Mouse (Mus musculus) hindbrain, embryonic 16.5 days (tissue): ENCODE data around the gene Rffl. TPM values are rescaled to one million over a fixed set of nuclear protein-coding genes. Genes with fewer than 3 reads are reported as not detected.

ENCODE experiments used
- ATAC-seq: fragments of 200-750 bp; cut with Nextera tagmentation; 2 replicates; pipeline ENCODE4 v1.8.0; 2017; ENCODE audit warnings: moderate TSS enrichment, moderate library complexity
- H3K27ac ChIP-seq: fragments of 300-500 bp; sonication (generic); 2 replicates; pipeline ENCODE4 v1.5.1; 2014; ENCODE audit warnings: low read depth, mild to moderate bottlenecking, control low read depth, low read length, moderate library complexity
- H3K27me3 ChIP-seq: fragments of 300-500 bp; sonication (generic); replicated peaks from 2 replicates; pipeline ENCODE4 v1.6.1; 2014; ENCODE audit warnings: low read length; ENCODE audit not compliant: control insufficient read depth, insufficient read depth
- H3K36me3 ChIP-seq: fragments of 300-500 bp; sonication (generic); 2 replicates; pipeline ENCODE4 v1.6.1; 2014; ENCODE audit warnings: mild to moderate bottlenecking, low read length, moderate library complexity, mixed read lengths; ENCODE audit not compliant: control insufficient read depth, insufficient read depth
- H3K4me1 ChIP-seq: fragments of 300-500 bp; sonication (generic); 2 replicates; pipeline ENCODE4 v1.6.1; 2014; ENCODE audit warnings: low read depth, low read length; ENCODE audit not compliant: control insufficient read depth, insufficient read depth
- H3K4me2 ChIP-seq: fragments of 300-500 bp; sonication (generic); 2 replicates; pipeline ENCODE4 v1.6.1; 2014; ENCODE audit warnings: mild to moderate bottlenecking, low read length, control low read depth, moderate library complexity
- H3K4me3 ChIP-seq: fragments of 300-500 bp; sonication (generic); 2 replicates; pipeline ENCODE4 v1.5.1; 2014; ENCODE audit warnings: mild to moderate bottlenecking, low read length, control low read depth, moderate library complexity
- H3K9ac ChIP-seq: fragments of 300-500 bp; sonication (generic); 2 replicates; pipeline ENCODE4 v1.6.1; 2014; ENCODE audit warnings: low read depth, mild to moderate bottlenecking, control low read depth, low read length, moderate library complexity
- H3K9me3 ChIP-seq: fragments of 300-500 bp; sonication (generic); 2 replicates; pipeline ENCODE4 v1.6.1; 2014; ENCODE audit warnings: mild to moderate bottlenecking, low read length, moderate library complexity; ENCODE audit not compliant: control insufficient read depth
- WGBS: fragments of 180-500 bp; shearing (Covaris S2); extraction: QIAGEN DNeasy Blood & Tissue Kit; methylation state at CpG from one replicate; pipeline ENCODE4 v1.1.7; 2014; 5-methylcytosine and 5-hydroxymethylcytosine counted together
- polyA plus RNA-seq: library from polyadenylated mRNA; unstranded; fragments of >200 nt; fragmentation: Nextera tagmentation; extraction: Ambion mirVana; gene quantifications from 2 replicates; pipeline ENCODE4 v1.2.1, GENCODE M21; 2015

Rffl gene
- polyA plus RNA-seq, 1 experiment from 2014 or later = 3.9 TPM

DNA sequence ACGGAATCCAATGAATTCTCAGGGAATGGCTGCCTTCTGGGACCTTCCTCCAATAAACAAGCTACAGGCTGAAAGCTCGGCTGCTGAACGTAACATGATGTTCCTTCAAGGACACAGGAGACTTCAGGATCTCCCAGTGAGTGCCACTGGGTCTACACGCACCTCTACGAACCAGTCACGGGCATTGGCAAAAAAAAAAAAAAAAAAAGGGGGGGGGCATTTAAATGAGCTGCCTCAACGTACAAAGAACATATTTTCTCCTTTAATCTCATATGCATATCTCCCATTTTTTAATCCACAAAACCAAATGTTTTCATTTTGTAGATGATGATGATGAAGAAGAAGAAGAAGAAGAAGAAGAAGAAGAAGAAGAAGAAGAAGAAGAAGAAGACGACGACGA, 5.1 kb downstream of the Rffl start:
- no peak overlapping the region for H3K4me3 ChIP-seq
- no peak overlapping the region for H3K27ac ChIP-seq
- ATAC-seq = no peak
- peaks cover 11% of the 10 kb centered on the region for H3K4me1 ChIP-seq
- H3K36me3 ChIP-seq = no peaks in the 10 kb centered on the region
- no peak overlapping the region for H3K9ac ChIP-seq
- H3K4me2 ChIP-seq = no peak overlapping the region
- no peaks in the 10 kb centered on the region for H3K9me3 ChIP-seq
- 81% methylated on average over 10 of the region's 10 CpGs for WGBS
- no peaks in the 10 kb centered on the region for H3K27me3 ChIP-seq

DNA sequence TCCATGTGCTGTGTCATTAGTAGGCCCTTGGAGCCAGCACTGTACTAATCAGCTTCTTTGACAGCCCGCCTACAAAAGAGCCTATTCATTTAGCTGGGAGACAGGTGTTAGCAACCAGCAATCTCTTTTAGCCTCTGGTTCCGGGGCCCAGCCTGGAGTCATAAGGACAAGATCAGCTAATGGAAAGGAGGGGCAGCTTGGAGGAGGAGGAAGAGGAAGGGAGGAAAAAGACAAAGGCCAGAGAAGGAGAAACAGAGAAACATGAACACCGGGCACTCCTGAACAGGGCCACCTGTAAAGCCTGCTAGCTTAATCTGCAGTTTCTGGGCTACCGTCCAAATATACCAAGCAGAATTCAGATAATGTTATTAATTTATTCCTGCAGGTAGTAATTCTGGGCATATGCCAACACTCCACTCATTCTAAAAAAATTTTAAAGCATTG, 7.5 kb downstream of the Rffl start:
- H3K4me2 ChIP-seq = no peak overlapping the region
- H3K9ac ChIP-seq = no peak overlapping the region
- H3K27me3 ChIP-seq = no peaks in the 10 kb centered on the region
- H3K4me1 ChIP-seq = peaks cover 5% of the 10 kb centered on the region
- ATAC-seq = no peak
- whole genome bisulfite sequencing = 47% methylated on average over 4 of the region's 4 CpGs
- no peak overlapping the region for H3K4me3 ChIP-seq
- 0 out of 2 replicates have a peak overlapping the region, but pooled peaks have one; percentile 44 for H3K27ac ChIP-seq
- no peaks in the 10 kb centered on the region for H3K36me3 ChIP-seq
- H3K9me3 ChIP-seq = no peaks in the 10 kb centered on the region

DNA sequence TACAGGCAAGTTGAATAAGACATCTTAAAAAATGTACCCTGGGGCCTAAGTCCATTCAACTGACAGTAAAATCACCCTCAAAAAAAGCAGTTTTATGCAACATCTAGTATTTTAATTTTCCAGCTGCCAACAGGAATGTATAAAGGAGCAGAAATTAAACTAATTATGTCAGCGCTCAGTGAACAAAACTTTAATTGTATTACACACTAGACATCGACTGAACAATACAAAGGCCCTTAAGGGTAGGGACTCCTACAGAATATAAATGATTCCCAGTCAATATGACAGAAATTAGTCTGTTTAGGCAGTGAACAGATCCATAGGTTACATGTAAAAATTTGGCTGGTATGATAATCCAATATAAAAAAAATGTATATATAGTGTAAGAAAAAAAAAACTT, 8.0 kb downstream of the Rffl start:
- H3K36me3 ChIP-seq = no peaks in the 10 kb centered on the region
- WGBS = 32% methylated on average over 2 of the region's 2 CpGs
- no peak overlapping the region for H3K27ac ChIP-seq
- no peaks in the 10 kb centered on the region for H3K27me3 ChIP-seq
- no peak overlapping the region for H3K4me3 ChIP-seq
- ATAC-seq = no peak
- no peak overlapping the region for H3K9ac ChIP-seq
- peaks cover 5% of the 10 kb centered on the region for H3K4me1 ChIP-seq
- no peak overlapping the region for H3K4me2 ChIP-seq
- no peaks in the 10 kb centered on the region for H3K9me3 ChIP-seq

DNA sequence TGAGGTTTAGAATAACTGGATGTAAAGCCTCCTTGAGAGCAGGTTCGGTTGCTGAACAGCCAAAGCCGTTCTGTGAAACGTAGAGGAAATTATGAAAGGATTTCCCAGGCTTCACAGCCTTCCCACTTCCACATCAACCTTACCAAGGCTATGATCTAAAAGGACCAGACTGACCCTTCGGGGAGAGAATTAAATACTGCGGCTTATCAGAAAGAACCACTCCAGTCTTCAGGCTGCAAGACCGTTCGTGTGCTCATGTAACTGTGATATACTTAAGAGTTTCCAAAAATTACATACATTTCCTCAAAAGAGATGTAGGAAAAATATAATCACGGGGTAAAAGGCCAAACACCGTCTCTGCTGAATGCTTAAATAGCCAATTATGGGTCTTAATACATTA, 8.4 kb downstream of the Rffl start:
- Histone ChIP-seq H3K9ac (no peak overlapping the region), H3K4me2 (no peak overlapping the region), H3K9me3 (no peaks in the 10 kb centered on the region), H3K36me3 (no peaks in the 10 kb centered on the region), H3K27me3 (no peaks in the 10 kb centered on the region), H3K4me3 (no peak overlapping the region), H3K4me1 (peaks cover 5% of the 10 kb centered on the region), H3K27ac (no peak overlapping the region)
- 66% methylated on average over 9 of the region's 9 CpGs for WGBS
- ATAC-seq = no peak

DNA sequence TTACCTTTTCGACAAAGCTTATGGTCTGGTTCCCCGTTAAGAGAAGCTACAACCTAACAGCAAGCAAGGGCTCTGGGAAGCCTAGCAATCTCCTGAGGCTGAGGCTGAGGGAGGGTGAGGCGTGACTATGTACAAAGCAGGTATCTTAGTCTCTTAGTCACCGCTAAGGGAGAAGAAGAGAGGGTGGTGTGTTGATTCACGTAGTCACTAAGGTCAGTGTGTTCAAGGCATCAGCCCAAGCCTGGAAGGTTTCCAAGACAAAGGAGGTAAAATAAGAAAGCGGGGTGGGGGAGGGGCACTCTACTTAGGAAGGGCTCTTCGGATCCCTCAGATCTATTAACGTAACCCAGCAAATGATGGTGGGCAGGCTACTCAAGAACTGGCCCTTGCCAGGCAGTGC, 9.5 kb downstream of the Rffl start:
- Histone ChIP-seq H3K4me2 (no peak overlapping the region), H3K4me1 (peaks cover 5% of the 10 kb centered on the region), H3K36me3 (no peaks in the 10 kb centered on the region), H3K4me3 (no peak overlapping the region), H3K9ac (no peak overlapping the region), H3K27ac (no peak overlapping the region), H3K27me3 (no peaks in the 10 kb centered on the region), H3K9me3 (no peaks in the 10 kb centered on the region)
- 74% methylated on average over 8 of the region's 8 CpGs for WGBS
- no peak for ATAC-seq

DNA sequence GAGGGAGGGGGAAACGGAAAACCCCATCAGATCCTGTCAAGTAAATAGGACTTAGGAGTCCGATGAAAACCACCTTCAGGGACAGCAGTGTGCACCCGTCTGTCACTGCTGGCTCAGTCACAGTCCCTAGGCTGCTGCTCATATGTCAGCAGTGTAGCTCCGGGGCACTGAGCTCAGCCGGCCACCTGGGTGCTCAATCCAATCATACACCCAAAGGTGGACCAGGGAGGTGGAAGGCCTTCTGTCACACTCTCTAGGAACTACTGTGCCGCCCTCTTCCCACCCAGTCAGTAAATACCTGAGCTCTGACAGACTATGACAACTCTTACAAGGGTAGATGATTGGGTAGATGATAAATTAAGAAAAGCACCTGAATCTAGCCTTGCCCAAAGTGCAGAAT, 10.3 kb downstream of the Rffl start:
- Histone ChIP-seq H3K36me3 (no peaks in the 10 kb centered on the region), H3K27me3 (no peaks in the 10 kb centered on the region), H3K27ac (no peak overlapping the region), H3K4me3 (no peak overlapping the region), H3K4me1 (peaks cover 8% of the 10 kb centered on the region), H3K9ac (no peak overlapping the region), H3K4me2 (no peak overlapping the region), H3K9me3 (no peaks in the 10 kb centered on the region)
- no peak for ATAC-seq
- 82% methylated on average over 6 of the region's 6 CpGs for WGBS

DNA sequence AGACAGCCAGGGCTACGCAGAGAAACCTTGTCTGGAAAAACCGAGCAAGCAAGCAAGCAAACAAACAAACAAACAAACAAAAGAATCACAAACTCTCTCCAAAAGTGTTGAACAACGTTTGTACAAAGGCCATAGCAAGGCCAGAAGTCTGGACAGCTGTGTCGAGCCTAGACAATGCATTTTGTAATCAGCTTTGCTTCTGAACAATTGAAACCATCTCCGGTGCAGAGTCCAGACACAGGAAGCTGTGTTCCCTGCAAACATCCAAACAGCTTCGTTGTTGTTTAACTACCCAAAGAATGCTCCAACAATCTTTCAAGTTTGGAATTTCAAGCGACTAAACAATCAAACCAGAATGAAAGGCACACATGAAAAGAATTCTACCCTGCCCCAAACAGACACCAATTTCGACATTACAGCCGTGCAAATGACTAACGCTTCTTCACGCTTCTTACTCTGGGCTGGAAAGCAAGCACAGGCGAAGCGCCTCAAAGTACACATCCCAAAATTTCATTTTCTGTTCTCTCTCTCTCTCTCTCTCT, 13.6 kb downstream of the Rffl start:
- H3K4me2 ChIP-seq = no peak overlapping the region
- H3K4me3 ChIP-seq = no peak overlapping the region
- H3K27me3 ChIP-seq = no peaks in the 10 kb centered on the region
- H3K9ac ChIP-seq = no peak overlapping the region
- H3K4me1 ChIP-seq = peaks cover 4% of the 10 kb centered on the region; the same call in 1 of the 2 replicates
- no peaks in the 10 kb centered on the region for H3K36me3 ChIP-seq
- no peaks in the 10 kb centered on the region for H3K9me3 ChIP-seq
- no peak for ATAC-seq
- 74% methylated on average over 13 of the region's 13 CpGs for WGBS
- H3K27ac ChIP-seq = no peak overlapping the region

DNA sequence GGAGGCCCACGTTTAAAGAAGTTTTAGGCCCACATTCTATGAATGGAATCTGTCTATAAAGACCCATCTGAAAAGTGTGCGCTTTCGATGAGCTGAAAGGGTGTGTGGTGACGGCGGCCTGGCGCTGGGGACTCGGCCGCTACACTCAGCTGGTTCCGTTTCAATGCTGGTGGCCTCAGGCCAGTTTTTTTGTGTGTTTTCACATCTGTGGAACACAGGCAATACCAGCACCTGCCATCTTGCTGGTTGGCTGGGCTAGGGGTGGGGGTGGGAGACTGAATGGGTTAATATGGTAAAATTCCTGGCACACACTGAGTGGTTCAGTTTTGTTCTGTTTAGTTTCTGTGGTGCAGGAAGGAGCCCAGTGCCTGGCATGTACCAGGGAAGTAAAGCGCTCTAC, 15.0 kb downstream of the Rffl start:
- peak; percentile 17; the same call in 1 of the 2 replicates for ATAC-seq
- Histone ChIP-seq H3K36me3 (no peaks in the 10 kb centered on the region), H3K4me1 (peaks cover 4% of the 10 kb centered on the region; the same call in 1 of the 2 replicates), H3K27ac (no peak overlapping the region), H3K9ac (no peak overlapping the region), H3K27me3 (no peaks in the 10 kb centered on the region), H3K4me3 (no peak overlapping the region), H3K9me3 (no peaks in the 10 kb centered on the region), H3K4me2 (no peak overlapping the region)
- 46% methylated on average over 10 of the region's 10 CpGs for WGBS

DNA sequence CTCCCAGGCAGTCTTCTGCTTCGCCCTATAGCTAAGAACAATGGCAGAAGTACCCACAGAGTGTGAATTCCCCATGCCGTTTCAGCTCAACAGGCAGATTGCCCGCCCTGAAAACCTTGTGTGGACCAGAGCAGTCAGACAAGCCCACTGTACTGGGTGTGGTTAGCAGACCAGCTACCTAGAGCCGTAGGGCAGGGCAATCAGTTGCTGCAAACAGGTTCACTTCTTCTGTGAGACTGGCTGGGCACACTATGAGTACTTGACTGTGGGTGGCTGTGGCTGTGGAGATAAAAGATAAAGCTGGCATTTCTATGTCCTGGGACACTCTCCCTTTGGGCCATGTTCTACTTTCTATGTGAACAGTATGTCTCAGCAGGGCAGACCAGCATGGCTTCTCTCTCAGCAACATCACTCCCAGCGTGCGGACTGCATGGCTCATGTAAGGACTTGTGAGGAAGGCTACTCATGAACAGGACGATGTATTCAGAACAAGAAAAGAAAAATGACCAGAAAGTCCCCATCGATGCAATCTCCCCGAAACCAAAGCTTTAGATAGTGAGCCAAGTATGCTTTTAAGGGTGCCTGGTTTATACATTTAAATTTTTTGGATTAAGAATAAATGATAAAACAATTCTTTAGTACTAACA, 15.6 kb downstream of the Rffl start:
- H3K4me3 ChIP-seq = no peak overlapping the region
- H3K36me3 ChIP-seq = no peaks in the 10 kb centered on the region
- H3K27me3 ChIP-seq = no peaks in the 10 kb centered on the region
- H3K4me2 ChIP-seq = no peak overlapping the region
- H3K9me3 ChIP-seq = no peaks in the 10 kb centered on the region
- no peak for ATAC-seq
- no peak overlapping the region for H3K9ac ChIP-seq
- H3K27ac ChIP-seq = no peak overlapping the region
- H3K4me1 ChIP-seq = peaks cover 4% of the 10 kb centered on the region; the same call in 1 of the 2 replicates
- 71% methylated on average over 9 of the region's 9 CpGs for WGBS
